Mouse (Mus musculus): ENCODE measurements around the gene Nav3.

Gene Nav3

DNA sequence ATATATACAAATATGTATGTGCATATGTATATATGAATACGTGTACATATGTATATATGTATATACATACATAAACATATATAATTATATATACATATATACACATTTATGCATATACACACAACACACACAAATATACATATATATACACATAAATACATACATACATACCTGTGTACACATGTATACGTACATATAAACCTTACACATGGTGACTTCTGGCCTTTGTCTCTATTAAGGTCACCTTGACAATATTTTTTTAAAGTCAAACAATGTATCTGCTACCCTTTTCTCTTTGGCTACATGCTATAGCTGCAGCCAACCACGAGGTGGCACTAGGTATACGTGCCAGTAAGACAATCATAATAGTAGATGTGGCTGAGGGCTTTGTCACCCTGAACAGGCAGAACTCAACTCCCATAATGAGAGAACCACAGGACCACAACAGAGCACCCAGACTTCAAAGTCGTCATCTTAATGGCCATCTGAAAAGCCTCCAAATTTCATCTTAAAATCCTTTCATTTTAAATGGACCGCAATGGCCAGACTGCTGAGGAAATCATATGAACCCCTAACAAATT is 535.3 kb downstream of the Nav3 start:
- DNase-seq (ENCODE audit: low spot score in 2 of 2): peak; percentile 40 to 69

- DNase-seq (ENCODE audit: low spot score in 2 of 2): no peak
Observed at GRCm38 (mm10) chr10:109919515-109919914, 536.5 kb downstream of the Nav3 start.

GRCm38 (mm10) chr10:109907206-109907605 is 548.8 kb downstream of the Nav3 start:
- DNase-seq (ENCODE audit: low spot score in 2 of 2): no peak

DNA sequence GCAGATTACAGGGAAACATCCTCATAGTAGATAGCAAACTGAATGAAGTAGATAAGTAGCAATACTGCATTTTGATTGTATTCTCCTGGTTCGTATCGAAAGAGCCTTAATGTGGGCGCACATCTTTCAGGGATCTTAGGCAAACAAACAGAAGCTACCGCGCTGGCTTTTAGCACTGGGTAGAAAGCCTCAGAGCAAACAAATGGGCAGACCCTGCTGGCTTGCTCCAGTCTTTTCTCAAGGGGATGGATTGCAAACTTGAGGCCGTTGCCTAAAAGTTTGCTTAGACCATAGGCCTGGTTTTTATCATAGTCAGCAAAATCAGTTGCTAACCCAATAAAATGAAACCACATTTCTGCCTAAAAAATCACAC is 549.6 kb downstream of the Nav3 start:
- no peak for DNase-seq (ENCODE audit: low spot score in 2 of 2)

DNA sequence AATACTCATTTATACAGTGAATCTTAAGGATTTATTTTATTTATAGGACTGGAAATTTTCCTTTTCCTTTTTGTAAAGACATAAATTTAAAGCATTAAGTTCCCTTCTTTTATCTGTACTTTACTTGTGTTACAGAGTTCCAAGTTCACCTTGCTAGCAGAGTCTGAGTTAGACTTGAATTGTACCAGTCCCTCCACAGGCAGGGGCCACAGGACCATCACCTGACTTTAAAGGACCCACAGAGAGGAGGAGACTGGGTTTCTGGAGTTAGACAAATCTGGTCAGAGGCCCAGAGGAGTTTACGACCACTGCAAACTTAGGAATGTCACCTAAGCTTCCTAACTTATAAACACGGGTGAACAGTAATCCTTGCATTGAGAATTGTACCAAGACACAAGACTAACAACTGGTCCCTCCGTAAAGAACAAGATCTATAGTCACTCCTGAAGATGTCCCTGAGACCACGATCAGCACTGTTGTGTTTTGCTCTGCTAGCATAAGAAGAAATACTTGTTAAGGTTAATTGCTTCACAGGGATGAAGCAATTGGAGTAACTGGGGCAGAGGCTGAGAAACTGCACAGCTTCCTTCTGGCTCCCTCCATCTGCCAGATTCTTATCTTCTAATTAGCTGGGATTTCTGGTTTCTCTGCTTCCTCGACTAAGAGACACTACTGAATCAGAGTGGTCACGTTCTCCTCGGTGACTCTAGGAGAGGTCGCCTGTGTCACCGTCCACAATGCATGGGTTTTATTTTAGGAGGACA is 550.2 kb downstream of the Nav3 start:
- no peak for DNase-seq (ENCODE audit: low spot score in 2 of 2)

- DNase-seq (ENCODE audit: low spot score in 2 of 2): no peak
Observed at GRCm38 (mm10) chr10:109904841-109905240, 551.2 kb downstream of the Nav3 start.

DNA sequence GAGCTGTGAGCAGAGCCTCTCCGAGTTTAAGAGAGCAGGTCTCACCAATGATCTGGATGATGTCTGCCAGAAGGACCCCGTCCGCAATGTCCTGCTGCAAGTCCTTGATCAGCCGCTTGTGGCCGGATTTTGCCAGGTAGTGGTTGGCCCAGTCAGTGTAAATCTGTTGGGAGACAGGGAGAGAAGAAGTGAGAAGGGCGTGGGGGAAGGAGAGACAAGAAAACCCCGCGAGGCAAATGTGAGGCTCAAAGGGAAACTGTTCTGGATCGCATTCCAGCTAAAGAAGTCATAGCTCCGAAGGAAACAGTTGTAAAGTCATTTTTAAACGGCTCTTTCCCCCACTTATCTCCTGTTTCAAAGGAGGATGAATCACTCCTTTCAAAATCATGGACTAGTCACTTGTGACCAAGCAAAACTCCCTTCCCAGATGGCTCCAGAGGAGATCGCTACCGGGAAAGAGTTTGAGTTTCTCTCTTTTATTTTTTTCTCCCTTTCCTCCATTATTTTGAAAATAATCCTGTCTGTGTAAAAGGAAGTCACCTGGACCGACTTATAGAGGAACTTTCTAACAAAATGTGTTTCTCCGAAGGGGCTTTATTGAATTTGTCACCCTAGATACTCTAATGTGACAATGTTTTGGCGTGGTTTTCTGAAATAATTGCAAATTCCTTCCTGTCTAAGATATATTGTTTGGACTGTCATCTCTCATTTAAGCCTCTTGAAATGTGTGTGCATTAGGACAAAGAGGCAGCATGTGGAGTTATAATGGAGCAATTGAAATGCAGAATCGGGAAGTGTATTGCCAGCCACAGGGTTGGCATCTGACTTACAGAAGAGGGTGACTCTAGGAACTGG is 552.1 kb downstream of the Nav3 start:
- DNase-seq (ENCODE audit: low spot score in 2 of 2): no peak

GRCm38 (mm10) chr10:109903241-109903640 is 552.8 kb downstream of the Nav3 start:
- DNase-seq (ENCODE audit: low spot score in 2 of 2): no peak

- no peak for DNase-seq (ENCODE audit: low spot score in 2 of 2)
Observed at GRCm38 (mm10) chr10:109889171-109889475, 566.9 kb downstream of the Nav3 start.

- DNase-seq (ENCODE audit: low spot score in 2 of 2): no peak
Observed at GRCm38 (mm10) chr10:109888355-109889170, 567.4 kb downstream of the Nav3 start.

GRCm38 (mm10) chr10:109887160-109887559 is 568.8 kb downstream of the Nav3 start:
- DNase-seq (ENCODE audit: low spot score in 2 of 2): no peak

- no peak for DNase-seq (ENCODE audit: low spot score in 2 of 2)
Observed at GRCm38 (mm10) chr10:109876107-109876506, 579.9 kb downstream of the Nav3 start.

GRCm38 (mm10) chr10:109875312-109875830 is 580.6 kb downstream of the Nav3 start:
- DNase-seq (ENCODE audit: low spot score in 2 of 2): no peak

DNA sequence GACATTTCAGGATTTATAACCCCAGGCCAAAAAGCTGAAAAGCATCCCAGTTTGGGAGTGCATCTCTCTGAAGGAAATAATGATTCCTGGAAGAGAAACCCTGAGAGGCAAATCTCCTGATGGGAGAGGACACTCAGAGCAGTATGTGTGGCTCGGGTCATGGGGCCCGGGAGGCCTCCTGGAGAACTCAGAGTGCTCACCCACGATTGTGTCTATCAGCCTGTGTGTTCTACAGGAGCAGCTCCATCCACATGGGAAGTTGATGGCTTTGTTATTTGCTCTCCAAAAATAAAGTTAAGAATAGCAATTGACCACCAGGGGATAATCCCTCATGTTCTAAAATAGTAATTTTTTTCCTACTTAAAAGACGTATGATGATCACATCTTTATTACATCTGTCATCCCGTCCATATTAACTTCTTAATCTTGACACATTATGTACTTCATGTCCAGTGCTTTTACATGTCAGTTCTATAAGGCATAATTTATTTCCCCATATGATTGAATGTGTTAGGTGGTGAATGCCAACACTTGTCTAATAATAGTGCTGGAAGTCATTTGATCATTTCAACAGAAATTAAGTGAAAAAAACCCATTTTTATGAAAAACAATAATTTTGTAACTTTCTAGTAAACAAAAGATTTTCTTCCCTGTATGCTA is 581.2 kb downstream of the Nav3 start:
- DNase-seq (ENCODE audit: low spot score in 2 of 2): no peak

DNA sequence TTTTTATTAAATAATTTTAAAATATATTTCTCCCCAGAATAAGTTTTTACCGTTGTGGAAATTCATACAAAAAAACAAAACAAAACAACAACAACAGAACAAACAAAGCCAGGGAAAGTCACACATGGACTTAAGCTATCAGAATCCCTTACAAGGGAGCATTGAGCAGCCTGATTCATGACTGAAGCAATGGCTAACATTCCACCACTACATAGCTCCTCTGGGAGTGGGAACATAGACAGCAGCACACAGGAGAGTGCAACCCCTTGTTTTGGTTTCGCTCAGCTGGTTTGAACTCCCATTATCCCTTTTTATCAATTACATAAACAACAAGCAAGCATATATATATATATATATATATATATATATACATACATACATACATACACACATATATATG is 589.9 kb downstream of the Nav3 start:
- no peak for DNase-seq (ENCODE audit: low spot score in 2 of 2)

DNA sequence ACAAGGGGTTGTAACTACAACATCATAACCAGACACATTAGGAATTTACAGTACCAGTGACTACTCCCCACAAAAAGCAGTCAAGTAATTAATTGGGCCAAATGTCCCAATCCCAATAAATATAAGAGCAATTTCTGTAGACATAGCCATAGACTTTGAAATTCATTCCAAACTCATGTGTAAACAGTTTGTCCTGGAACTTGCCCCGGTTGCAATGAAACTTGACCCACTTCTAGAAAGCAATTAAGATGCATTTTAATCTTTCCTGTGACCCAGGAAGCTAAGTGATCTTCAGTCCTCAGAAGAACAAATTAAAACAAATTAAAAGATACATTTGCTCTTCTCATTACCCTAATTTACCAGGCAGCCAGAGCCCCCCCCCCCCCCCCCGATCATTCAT is 590.6 kb downstream of the Nav3 start:
- DNase-seq (ENCODE audit: low spot score in 2 of 2): no peak

DNA sequence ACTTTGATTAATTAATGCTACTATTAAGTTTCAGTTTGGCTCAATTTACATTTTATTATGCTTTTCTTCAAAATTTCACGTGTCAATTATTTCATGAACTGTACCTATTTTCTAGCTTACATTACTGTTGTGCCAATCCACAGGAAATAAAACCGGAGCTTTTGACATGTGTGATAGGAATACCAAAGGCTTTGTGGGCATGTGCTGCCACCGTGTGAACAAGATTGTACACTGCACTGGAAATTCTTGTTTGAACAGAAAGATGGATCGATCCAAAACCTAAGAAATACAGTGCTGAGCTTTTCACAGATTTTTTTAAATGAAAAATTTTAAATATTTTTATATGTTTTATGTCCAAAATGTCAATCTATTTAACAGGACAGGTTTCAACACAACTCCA is 591.3 kb downstream of the Nav3 start:
- peak in 1 of 2 experiments; percentile 49 for DNase-seq (ENCODE audit: low spot score in 2 of 2)

GRCm38 (mm10) chr10:109861275-109861674 is 594.7 kb downstream of the Nav3 start:
- DNase-seq (ENCODE audit: low spot score in 2 of 2): no peak

- no peak for DNase-seq (ENCODE audit: low spot score in 2 of 2)
Observed at GRCm38 (mm10) chr10:109858568-109858967, 597.4 kb downstream of the Nav3 start.

- no peak for DNase-seq (ENCODE audit: low spot score in 2 of 2)
Observed at GRCm38 (mm10) chr10:109852392-109852791, 603.6 kb downstream of the Nav3 start.

- DNase-seq (ENCODE audit: low spot score in 2 of 2): no peak
Observed at GRCm38 (mm10) chr10:109847631-109848030, 608.4 kb downstream of the Nav3 start.

Data from cerebellum, postnatal 4 days (tissue).